Mouse (Mus musculus) cerebellum, adult (tissue): ENCODE results near the gene Tox4.

Source experiments
- ATAC-seq: cut with Nextera tagmentation; 2 replicates; pipeline ENCODE4 v1.9.2; 2017; ENCODE audit warnings: mild to moderate bottlenecking, moderate library complexity, mixed read lengths; ENCODE audit not compliant: insufficient number of reproducible peaks, low FRiP score, low TSS enrichment

Tox4 gene

DNA sequence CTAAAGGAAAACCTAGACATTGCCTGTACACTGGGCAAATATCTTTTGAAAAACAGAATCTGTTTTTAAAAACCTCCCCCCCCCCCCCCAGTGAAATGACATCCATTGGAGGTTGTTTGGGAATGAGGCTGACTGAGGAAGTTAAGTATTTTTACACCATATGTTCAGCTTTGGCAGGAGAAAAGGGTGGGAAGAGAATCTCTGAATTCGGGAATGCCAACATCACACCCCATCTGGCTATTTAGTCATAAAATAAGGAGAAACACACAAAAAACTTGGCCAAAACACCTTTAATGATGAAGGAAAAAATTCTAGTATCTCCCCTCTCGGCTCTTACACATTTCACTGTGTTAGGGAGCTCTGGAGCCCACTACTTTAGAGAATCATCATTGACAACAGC lies 32.0 kb downstream of the Tox4 start:
- ATAC-seq, result no peak

DNA sequence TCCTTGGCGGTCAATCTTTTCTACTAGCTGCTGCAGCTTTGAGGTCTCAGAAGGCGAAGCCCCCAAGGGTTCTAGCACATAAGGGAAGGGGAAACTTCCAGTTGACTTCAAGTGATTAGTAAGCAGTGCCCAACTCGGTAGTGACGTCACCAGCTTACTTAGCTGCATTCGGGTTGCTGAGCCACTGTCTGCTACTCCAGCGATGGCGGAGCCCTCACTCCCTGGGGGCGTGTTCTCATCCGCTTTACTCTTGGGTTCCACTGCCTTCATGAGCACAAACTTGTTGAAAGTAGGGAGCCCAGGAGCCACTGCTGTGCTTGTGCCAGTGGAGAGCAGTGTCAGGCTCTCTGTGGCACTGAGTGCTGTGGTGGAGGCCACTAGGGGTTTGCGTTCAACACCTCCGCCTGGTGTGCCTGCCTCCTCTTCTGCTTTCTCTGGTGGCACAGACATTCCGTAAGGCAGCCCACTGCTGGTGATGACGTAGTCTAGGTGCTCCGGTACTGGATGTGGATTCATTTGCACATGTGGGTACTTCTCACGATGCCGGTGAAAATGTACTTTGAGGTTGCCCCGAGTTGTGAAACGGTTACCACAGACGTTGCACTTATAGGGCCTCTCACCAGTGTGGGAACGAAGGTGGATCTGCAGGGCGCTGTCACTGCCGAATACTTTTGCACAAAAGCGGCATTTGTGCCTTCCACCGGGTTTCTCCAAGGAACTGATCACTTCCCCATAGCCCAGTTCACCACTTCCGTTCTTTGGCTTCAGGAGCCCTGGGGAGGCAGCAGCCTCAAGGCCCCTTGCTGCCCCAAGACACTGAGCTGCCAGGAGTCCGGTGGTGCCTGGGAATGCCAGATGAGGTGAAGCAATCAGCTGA lies 35.2 kb downstream of the Tox4 start:
- no peak for ATAC-seq

DNA sequence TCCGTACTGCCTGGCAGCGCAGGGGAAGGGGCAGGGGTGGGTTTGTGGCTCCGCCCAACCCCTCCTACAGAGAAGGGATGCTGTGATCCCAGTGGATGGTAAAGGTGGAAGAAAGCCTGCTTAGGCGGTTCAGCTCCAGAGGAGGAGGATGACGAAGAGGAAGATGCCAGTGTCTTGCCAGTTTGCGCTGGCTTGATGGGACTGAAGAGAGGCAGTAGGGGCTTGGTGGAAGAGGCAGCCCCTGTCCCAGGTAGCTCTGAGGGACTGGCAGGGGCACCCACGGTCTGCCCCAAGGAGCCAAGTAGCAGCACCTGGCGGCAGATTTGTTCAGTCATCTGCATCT lies 35.8 kb downstream of the Tox4 start:
- ATAC-seq, result no peak

DNA sequence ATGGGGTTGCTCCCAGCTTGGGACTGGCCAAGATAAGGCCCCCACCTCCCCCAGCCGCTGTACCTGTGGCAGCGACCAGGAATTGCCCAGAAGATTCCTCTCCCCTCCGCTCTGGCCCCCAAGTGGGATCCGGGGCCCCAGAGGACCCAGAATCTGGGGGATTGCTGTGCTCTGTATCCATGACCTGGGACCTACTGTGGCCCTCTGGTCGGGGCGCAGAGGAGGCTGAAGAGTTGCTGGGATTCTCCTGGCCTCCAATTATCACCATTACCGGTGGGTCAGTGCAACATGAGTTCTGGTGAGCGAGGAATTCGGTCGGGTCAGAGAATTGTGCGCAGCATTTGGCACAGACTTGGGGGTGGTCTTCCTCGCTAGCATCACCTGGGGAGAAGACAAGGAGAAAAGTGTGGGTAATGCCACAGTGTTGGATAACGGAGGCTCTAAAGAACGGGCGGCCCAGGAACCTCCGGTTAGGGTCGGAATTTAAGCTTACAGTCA lies 36.4 kb downstream of the Tox4 start:
- ATAC-seq, result no peak; the same call in 1 of the 2 replicates

DNA sequence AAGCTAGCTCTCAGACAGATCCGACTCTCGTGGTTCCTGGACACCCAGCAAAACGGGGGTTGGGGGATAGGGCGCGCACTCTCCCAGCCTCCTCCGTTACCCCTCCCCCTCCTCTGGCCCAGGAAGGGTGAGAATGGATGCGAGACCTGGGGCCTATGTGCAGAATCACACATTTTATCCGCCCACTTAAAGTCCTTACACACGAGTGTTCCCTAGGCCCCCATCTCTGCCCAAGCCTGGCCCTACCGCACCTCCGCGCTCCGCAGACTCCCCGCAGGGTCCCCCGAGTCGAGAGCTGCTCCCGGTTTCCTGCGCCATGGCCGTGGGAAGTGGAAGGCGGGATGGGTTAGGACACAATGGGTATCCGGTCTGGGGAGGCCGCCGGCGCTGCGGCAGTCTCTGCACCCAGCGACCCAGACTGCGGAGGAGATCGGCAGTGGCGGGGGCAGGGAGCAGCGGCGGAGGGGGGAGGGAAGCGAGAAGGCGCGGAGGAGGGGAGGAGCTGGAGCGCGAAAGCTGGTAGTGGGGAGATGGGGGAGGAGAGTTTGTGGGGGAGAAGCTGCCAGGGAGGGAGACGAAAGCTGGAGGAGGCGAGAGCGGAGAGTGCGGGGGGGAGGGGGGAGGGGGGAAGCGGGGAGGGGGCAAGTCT lies 37.0 kb downstream of the Tox4 start:
- peak; percentile 47 for ATAC-seq

DNA sequence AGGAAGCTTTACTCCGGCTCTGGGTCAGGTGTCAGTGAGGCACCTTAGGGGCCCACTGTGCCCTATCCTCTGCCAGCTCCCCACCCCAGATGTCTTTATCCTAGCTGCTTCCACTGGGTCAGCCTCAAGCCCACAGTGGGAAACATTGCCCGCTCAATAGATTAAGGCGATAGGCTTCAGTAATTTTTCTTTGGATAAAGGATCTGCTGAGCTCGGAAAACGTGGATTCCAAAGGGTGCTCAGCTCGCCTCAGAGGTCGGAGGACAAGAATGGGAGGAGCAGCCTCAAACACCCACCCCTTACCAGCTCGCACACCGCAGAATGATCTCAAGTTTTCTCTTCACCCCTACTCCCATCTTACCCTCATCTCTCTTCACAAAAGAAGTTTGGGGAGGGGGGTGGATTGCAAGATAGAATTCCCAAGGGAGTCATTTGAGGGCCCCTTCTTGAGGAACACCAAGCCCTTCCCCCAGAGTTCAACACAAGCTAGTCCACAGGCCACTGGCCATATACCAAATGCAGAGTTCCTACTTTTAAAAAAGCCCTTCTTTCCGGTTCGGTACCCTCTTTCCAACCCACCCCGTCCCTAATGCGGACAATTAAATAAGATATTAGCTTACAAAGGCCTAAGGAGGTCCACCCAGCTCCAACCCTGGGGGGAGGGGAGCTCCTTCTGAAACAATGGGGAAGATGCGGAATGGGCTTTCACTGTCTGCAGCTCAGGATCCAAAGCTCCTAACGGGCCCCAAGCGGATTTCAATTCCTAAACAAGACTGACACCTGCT lies 37.7 kb downstream of the Tox4 start:
- peak; percentile 63 for ATAC-seq

DNA sequence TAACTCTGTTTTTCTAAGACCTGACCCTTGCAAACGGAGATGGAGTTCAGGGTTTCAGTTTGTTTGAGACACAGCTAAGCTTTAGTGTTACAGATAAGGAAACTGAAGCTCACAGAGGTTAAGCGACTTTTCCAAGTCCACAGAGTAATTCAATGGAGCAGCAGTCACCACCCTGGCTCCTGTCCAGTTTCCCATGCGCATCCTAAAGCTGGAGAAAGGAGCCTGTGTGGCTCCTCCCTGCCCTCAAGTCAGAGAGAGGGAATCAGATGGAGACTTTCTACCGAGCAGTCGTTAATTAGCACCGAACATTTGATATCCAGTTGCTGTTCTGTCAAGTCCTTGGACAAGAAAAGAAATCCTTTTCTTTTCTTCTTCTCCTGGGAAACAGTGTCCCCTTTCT lies 40.4 kb downstream of the Tox4 start:
- no peak for ATAC-seq

DNA sequence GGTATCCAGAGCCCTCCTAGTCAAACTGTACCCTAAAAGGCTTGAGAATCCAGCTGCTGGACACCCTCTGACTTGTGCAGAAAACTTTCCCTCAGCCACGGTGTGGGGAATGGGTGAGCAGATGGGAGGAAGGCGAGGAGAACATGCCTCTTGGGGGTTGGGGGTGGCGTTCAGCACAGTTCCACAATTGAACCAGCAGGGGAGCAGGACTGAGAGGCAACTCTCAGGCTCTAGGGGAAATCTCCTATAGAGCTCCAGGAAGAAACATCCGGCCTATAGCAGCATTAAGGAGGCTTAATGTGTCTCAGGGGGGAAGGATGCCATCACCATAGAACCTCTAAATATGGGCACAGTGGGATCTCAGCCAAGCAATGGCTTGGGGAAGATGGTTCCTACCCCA lies 46.9 kb downstream of the Tox4 start:
- ATAC-seq, result no peak

DNA sequence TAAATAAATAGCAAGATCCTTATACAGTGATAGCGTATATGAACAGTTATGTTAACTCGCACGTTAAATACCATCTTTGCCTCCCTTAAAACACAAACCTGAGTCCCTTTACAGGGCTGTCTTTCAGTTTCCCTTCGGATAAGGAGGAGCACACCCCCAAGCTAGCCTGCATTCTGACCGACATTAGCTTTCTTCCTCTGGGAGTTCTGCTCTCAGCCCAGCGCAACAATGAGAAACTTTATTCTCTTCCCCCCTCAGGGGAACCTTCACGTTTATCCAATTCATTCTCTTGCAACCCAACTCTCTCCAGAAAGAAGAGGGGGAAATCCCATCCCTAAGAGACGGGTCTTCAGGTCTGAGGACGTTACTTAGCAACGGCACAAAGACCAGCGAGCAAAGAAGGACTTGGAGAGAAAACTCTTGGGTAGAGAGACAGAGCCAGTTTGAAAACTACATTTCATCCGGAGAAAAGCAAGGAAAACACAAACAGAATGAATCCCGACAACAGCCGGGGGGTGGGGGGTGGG lies 48.5 kb downstream of the Tox4 start:
- no peak for ATAC-seq

DNA sequence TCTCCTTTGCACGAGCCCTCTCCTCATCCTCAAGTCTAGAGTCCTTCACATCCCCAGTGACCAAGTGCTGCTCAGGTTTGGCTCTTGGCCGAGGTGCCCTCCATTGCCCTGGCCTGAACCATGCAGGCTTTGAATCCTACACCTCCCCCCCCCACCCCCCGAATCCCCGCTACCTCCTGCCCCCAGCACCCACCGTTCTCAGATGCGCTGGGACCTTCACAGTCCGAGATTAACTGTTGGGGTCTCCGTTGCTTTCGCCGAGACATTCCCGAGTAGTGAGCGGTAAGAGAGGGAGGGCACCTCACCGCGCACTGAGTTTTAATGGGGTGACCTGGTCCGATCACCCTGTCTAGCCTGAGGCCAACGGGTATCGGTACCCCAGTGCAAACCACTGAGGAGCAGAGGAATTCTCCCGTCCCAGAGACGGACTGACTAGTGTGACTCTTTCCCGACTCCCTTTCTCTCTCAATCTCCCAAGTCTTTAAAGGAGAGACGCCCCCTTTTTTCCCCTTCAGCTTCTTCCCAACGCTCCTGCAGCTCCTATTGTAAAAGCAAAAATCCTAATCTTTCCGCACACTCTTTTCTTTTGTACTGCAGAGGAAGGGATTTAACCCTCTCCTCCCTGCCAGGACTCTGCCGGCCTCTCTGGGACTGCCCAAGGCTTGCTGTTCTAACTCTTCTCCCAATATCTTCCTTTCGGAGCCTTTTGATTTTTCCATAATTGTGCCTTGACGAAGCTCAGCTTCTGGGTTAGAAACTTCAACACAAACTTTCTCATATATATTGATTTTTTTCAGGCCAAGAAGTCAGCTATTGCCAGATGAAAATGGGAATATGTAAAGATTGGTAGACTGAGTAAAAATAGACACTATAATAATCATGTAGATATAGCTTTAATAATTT lies 49.2 kb downstream of the Tox4 start, which contains the start of gene Sall2:
TSS of gene Sall2 (minus strand) at position 853 of the 903 bp plus-strand sequence.
- no peak for ATAC-seq

DNA sequence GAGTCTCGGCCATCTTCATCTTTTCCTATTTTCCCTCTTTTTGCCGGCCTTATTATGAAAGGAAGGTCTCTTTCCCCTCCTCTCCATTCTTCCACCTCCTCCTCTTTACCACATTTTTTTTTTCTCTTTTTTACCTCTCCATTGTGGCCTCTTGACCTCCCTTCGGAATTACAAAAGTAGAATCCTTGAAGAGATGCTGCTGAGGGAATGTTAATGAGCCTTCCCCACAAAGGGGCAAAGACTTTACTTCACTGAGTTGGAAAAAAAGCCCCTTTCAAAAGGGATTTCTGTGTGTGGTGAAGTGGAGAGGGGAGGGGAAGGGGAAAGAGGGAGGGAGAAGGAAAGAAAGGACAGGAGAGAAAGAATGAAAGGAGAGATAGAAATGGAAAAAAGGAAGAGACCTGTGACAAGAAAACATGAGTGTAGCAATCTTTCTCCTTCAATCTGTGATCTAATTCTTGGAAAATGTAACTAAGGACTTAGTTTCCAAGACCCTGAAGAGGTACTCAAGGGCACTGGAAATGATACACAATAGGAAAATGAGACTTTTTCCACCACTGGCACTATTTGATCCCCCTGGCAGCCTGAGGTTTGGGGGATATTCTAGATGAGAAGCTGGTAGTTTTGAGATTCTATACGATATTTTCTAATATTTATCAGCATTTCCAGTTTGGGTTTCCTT lies 52.3 kb downstream of the Tox4 start:
- no peak for ATAC-seq

DNA sequence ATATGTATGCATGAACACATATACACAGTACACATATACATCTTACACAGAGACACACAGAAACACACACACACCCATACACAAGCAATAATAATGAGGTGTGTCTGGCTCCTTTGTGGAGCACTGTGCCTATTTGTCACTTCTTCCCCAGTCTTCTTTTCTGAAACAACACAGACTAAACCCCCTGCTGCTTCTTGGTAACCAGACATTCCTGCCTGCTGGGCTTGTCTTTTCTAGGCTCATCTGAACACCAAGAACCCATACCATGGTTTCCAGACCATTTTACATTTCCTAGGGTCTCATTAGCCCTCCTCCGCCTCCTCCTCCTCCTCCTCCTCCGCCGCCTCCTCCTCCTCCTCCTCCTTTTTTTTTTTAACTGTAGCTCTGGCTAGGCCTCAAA lies 53.2 kb downstream of the Tox4 start:
- ATAC-seq, result no peak

DNA sequence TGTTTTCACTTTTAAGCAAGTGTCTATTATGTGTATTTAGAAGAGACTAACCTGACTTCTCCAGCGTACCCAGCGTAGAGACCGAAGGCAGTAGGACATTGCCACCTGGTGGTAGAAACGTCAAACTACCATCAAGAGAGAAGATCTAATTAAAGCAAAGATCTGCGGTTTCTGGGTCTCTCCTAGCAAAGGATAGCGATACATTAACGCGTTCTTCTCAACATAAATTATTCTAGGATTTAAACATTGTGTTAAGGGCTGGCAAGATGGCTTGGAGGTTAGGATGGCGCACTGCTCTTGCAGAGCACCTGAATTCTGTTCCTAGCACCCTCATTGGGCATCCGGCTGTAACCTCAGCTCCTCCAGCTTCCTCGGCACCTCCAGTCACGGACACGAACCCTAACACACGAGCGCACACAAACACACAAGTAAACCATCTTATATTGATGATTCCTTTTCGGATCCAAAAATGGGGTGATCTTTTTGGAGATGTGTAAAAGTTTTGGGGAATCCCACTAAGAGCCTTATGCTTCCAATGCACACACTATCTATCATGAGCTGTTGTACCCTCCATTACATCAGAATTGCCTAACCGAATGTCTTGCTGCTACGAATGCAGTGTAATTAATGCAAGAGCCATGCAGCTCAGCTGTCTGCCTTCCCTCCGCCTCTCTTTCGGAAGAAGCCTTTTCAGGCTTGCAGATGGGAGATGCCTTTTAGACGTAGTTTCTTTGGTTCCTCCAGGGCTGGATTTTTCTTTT lies 60.0 kb downstream of the Tox4 start:
- ATAC-seq, result peak; percentile 81

DNA sequence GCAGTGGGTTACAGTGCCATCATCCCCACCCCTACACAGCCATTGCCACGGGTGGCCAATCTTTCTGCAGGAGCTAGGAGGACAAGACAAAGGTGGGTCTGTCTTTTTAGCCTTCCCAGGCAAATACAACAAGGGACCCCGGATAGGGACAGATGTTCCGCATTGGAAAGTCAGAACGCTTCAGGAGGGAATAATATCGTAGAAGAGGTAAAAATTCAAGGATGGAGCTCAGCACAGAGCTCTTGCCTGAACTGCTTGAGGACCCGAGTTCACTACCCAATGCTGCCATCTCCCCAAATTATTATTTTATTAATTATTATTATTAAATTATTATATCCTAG lies 60.5 kb downstream of the Tox4 start:
- ATAC-seq, result no peak
